Mouse (Mus musculus): ENCODE measurements at regions not wholly inside any gene's neighbourhood (a gene's known extent, or its start where the extent isn't known, plus 50 kb on each side); places are given as distances from the start of the nearest gene placed in this dataset. TPM values are rescaled to one million over a fixed set of nuclear protein-coding genes. Genes with fewer than 3 reads are reported as not detected.

DNA sequence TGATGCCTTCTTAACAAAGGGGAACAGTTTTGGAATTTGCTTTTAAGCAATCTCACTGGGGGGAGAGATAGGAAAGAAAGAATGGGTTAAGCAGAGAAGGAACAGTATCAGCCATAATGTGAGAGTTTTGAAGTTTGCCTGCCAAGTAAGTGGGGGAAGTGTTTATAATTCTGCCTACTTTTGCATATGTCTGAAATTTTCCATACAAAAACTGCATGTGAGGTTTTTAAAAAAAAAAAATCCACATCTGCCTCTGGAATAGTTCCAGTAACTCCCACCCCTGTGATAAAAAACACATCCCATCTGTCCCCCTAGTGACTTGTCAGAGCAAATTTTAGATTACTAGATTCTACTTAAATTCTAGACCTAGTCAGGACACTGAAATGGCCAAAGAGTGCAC is 63.5 kb upstream of the Pitrm1 start:
- Histone ChIP-seq H3K4me3 (no peak overlapping the region), H3K27ac (no peak overlapping the region), H3K9ac (no peak overlapping the region), H3K4me1 (no peaks in the 10 kb centered on the region), H3K36me3 (no peaks in the 10 kb centered on the region), H3K4me2 (replicated peaks) (no peak overlapping the region), H3K9me3 (replicated peaks) (no peaks in the 10 kb centered on the region), H3K27me3 (no peaks in the 10 kb centered on the region)
- ATAC-seq (ENCODE audit: low FRiP score): no peak

DNA sequence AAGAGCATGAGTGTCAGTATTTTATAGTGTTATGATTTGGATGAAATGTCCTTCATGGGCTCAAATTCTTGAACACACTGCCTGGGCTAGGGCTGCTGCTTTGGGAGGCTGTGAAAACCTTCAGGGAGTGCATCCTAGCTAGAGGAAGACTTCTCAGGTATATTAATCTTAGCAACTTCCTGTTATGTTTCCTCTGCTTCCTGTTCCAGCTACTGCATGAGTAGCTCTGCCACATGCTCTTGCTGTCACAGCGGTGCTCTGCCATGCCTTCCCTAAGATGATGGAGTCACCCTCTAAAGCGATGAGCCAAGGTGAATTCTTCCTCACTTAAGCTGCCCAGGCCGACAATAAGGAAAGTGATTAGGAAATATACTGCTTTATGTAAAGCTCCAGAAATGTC is 60.1 kb upstream of the Pitrm1 start:
- WGBS: 86% methylated on average over 3 of the region's 3 CpGs
- Histone ChIP-seq H3K4me1 (no peaks in the 10 kb centered on the region), H3K4me2 (replicated peaks) (no peak overlapping the region)

DNA sequence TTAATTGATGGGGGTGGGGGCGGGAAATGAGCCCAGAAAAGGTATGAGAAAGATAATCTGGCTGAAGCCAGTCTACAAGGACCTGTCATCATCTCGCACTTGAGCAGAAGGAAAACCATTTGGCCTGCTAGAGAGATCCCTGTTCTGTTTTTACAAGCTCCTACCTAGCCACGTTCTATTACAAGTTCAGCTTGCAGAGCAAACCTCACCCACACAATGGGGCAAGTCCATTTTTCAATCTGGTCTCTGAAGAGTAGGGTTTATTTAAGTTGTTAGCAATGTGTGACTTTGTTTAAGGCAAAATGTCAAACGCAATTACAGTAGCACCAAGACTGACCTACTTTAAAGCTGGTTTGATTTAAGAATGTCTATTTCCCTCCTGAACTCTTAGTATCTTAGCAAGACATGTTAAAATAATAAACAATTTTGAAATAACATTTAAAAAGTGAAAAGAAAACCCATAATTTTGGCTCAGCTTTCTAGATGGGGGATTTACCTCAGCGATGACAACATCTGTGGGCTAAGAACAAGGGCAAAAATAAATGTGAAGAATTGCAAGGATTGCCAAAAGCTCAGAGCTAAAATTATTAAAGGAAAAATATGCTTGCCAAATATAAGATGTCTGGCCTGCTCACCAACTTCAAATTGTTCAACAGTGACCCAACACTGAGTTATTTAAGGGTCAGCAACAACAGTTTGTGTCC is 54.9 kb upstream of the Pitrm1 start:
- Histone ChIP-seq H3K9me3 (replicated peaks) (no peaks in the 10 kb centered on the region), H3K27me3 (no peaks in the 10 kb centered on the region), H3K36me3 (no peaks in the 10 kb centered on the region), H3K4me1 (no peaks in the 10 kb centered on the region), H3K4me3 (no peak overlapping the region), H3K27ac (no peak overlapping the region), H3K9ac (no peak overlapping the region), H3K4me2 (replicated peaks) (no peak overlapping the region)
- WGBS: 80% methylated on average over 5 of the region's 5 CpGs
- ATAC-seq (ENCODE audit: low FRiP score): no peak

More for the DNA sequence above, 60.1 kb upstream of the Pitrm1 start:
- Histone ChIP-seq H3K9ac (no peak overlapping the region), H3K27me3 (no peaks in the 10 kb centered on the region), H3K9me3 (replicated peaks) (no peaks in the 10 kb centered on the region), H3K36me3 (no peaks in the 10 kb centered on the region), H3K27ac (no peak overlapping the region), H3K4me3 (no peak overlapping the region)
- no peak for ATAC-seq (ENCODE audit: low FRiP score)

Small RNA genes in the stretch of these regions (microRNA-seq; reads per million reads assigned to microRNA genes)
- gene Gm26259: not detected
